Mouse (Mus musculus): Measurements from ENCODE around the gene Ppp1r8. TPM values are rescaled to one million over a fixed set of nuclear protein-coding genes. Genes with fewer than 3 reads are reported as not detected.
"Not testable (repeated sequence)": the region's sequence is repeated elsewhere in the genome, so short reads cannot be mapped to it uniquely, and the experiment has no call there.

The Ppp1r8 gene
- polyA plus RNA-seq, 1 experiment from 2014 or later, result 52.0 TPM

- Histone ChIP-seq H3K4me2 (ENCODE audit: low read depth, low read length) (no peak overlapping the region), H3K4me1 (ENCODE audit: control insufficient read depth, insufficient read depth, low read length) (no peaks in the 10 kb centered on the region), H3K4me3 (replicated peaks; ENCODE audit: low read length) (no peak overlapping the region), H3K27me3 (ENCODE audit: control insufficient read depth, insufficient read depth, low read length) (no peaks in the 10 kb centered on the region), H3K36me3 (ENCODE audit: control insufficient read depth, insufficient read depth, low read length) (no peaks in the 10 kb centered on the region), H3K27ac (ENCODE audit: low read length) (0 out of 2 replicates have a peak overlapping the region, but pooled peaks have one; percentile 14), H3K9ac (ENCODE audit: low read length) (no peak overlapping the region), H3K9me3 (replicated peaks; ENCODE audit: control insufficient read depth, low read length) (no peaks in the 10 kb centered on the region)
- WGBS, result 80% methylated on average over 18 of the region's 18 CpGs
- no peak for ATAC-seq (ENCODE audit: insufficient read depth, low FRiP score)
Observed at GRCm38 (mm10) chr4:132801176-132802077, 41.5 kb downstream of the Ppp1r8 start.

GRCm38 (mm10) chr4:132799845-132800244 lies 43.1 kb downstream of the Ppp1r8 start:
- no peak overlapping the region for H3K9ac ChIP-seq (ENCODE audit: low read length)
- no peak overlapping the region for H3K4me2 ChIP-seq (ENCODE audit: low read depth, low read length)
- H3K4me3 ChIP-seq (replicated peaks; ENCODE audit: low read length), result no peak overlapping the region
- no peak overlapping the region for H3K27ac ChIP-seq (ENCODE audit: low read length)
- ATAC-seq (ENCODE audit: insufficient read depth, low FRiP score), result no peak
- H3K27me3 ChIP-seq (ENCODE audit: control insufficient read depth, insufficient read depth, low read length), result peaks cover 4% of the 10 kb centered on the region; the same call in 1 of the 2 replicates
- 80% methylated on average over 4 of the region's 4 CpGs for WGBS
- H3K9me3 ChIP-seq (replicated peaks; ENCODE audit: control insufficient read depth, low read length), result no peaks in the 10 kb centered on the region
- H3K36me3 ChIP-seq (ENCODE audit: control insufficient read depth, insufficient read depth, low read length), result no peaks in the 10 kb centered on the region
- no peaks in the 10 kb centered on the region for H3K4me1 ChIP-seq (ENCODE audit: control insufficient read depth, insufficient read depth, low read length)

GRCm38 (mm10) chr4:132798666-132799065 lies 44.3 kb downstream of the Ppp1r8 start:
- H3K9ac ChIP-seq (ENCODE audit: low read length); ATAC-seq (ENCODE audit: insufficient read depth, low FRiP score); H3K27me3 ChIP-seq (ENCODE audit: control insufficient read depth, insufficient read depth, low read length); H3K4me3 ChIP-seq (replicated peaks; ENCODE audit: low read length); H3K4me1 ChIP-seq (ENCODE audit: control insufficient read depth, insufficient read depth, low read length); H3K9me3 ChIP-seq (replicated peaks; ENCODE audit: control insufficient read depth, low read length); H3K4me2 ChIP-seq (ENCODE audit: low read depth, low read length); H3K36me3 ChIP-seq (ENCODE audit: control insufficient read depth, insufficient read depth, low read length); H3K27ac ChIP-seq (ENCODE audit: low read length): not testable (repeated sequence)
- WGBS, result 85% methylated on average over 3 of the region's 3 CpGs

- no peak for ATAC-seq (ENCODE audit: insufficient read depth, low FRiP score)
- no peak overlapping the region for H3K9ac ChIP-seq (ENCODE audit: low read length)
- H3K4me1 ChIP-seq (ENCODE audit: control insufficient read depth, insufficient read depth, low read length), result no peaks in the 10 kb centered on the region
- H3K4me2 ChIP-seq (ENCODE audit: low read depth, low read length), result no peak overlapping the region
- no peak overlapping the region for H3K27ac ChIP-seq (ENCODE audit: low read length)
- no peak overlapping the region for H3K4me3 ChIP-seq (replicated peaks; ENCODE audit: low read length)
- no peaks in the 10 kb centered on the region for H3K9me3 ChIP-seq (replicated peaks; ENCODE audit: control insufficient read depth, low read length)
- 67% methylated on average over 4 of the region's 4 CpGs for WGBS
- H3K36me3 ChIP-seq (ENCODE audit: control insufficient read depth, insufficient read depth, low read length), result no peaks in the 10 kb centered on the region
- H3K27me3 ChIP-seq (ENCODE audit: control insufficient read depth, insufficient read depth, low read length), result peaks cover 4% of the 10 kb centered on the region; the same call in 1 of the 2 replicates
Observed at GRCm38 (mm10) chr4:132798028-132798427, 44.9 kb downstream of the Ppp1r8 start.

- Histone ChIP-seq H3K4me2 (ENCODE audit: low read depth, low read length) (no peak overlapping the region), H3K27ac (ENCODE audit: low read length) (no peak overlapping the region), H3K9me3 (replicated peaks; ENCODE audit: control insufficient read depth, low read length) (no peaks in the 10 kb centered on the region), H3K4me3 (replicated peaks; ENCODE audit: low read length) (no peak overlapping the region), H3K4me1 (ENCODE audit: control insufficient read depth, insufficient read depth, low read length) (no peaks in the 10 kb centered on the region), H3K36me3 (ENCODE audit: control insufficient read depth, insufficient read depth, low read length) (no peaks in the 10 kb centered on the region), H3K27me3 (ENCODE audit: control insufficient read depth, insufficient read depth, low read length) (peaks cover 4% of the 10 kb centered on the region; the same call in 1 of the 2 replicates), H3K9ac (ENCODE audit: low read length) (no peak overlapping the region)
- ATAC-seq (ENCODE audit: insufficient read depth, low FRiP score), result no peak
- 67% methylated on average over 1 of the region's 1 CpGs for WGBS
Observed at GRCm38 (mm10) chr4:132797461-132797860, 45.5 kb downstream of the Ppp1r8 start.

GRCm38 (mm10) chr4:132796196-132796886 lies 46.6 kb downstream of the Ppp1r8 start, which contains the start of gene Themis2:
Gene Themis2 (minus strand): TSS chr4:132796387.
- peak; percentile 74; the same call in 1 of the 2 replicates for ATAC-seq (ENCODE audit: insufficient read depth, low FRiP score)
- Histone ChIP-seq H3K4me1 (ENCODE audit: control insufficient read depth, insufficient read depth, low read length) (no peaks in the 10 kb centered on the region), H3K4me3 (replicated peaks; ENCODE audit: low read length) (peak within 1 kb of the TSS; percentile 48), H3K4me2 (ENCODE audit: low read depth, low read length) (peak within 1 kb of the TSS; percentile 61), H3K27me3 (ENCODE audit: control insufficient read depth, insufficient read depth, low read length) (peaks cover 4% of the 10 kb centered on the region; the same call in 1 of the 2 replicates), H3K27ac (ENCODE audit: low read length) (no peak within 1 kb of the TSS), H3K36me3 (ENCODE audit: control insufficient read depth, insufficient read depth, low read length) (no peaks in the 10 kb centered on the region), H3K9me3 (replicated peaks; ENCODE audit: control insufficient read depth, low read length) (no peaks in the 10 kb centered on the region), H3K9ac (ENCODE audit: low read length) (peak within 1 kb of the TSS; percentile 69)
- 3% methylated on average over 21 of the region's 21 CpGs for WGBS

- H3K9ac ChIP-seq (ENCODE audit: low read length), result no peak overlapping the region
- no peak overlapping the region for H3K27ac ChIP-seq (ENCODE audit: low read length)
- peaks cover 4% of the 10 kb centered on the region; the same call in 1 of the 2 replicates for H3K27me3 ChIP-seq (ENCODE audit: control insufficient read depth, insufficient read depth, low read length)
- ATAC-seq (ENCODE audit: insufficient read depth, low FRiP score), result no peak
- H3K4me1 ChIP-seq (ENCODE audit: control insufficient read depth, insufficient read depth, low read length), result no peaks in the 10 kb centered on the region
- WGBS, result 59% methylated on average over 7 of the region's 7 CpGs
- H3K4me2 ChIP-seq (ENCODE audit: low read depth, low read length), result no peak overlapping the region
- H3K36me3 ChIP-seq (ENCODE audit: control insufficient read depth, insufficient read depth, low read length), result no peaks in the 10 kb centered on the region
- H3K9me3 ChIP-seq (replicated peaks; ENCODE audit: control insufficient read depth, low read length), result no peaks in the 10 kb centered on the region
- H3K4me3 ChIP-seq (replicated peaks; ENCODE audit: low read length), result no peak overlapping the region
Observed at GRCm38 (mm10) chr4:132795171-132795570, 47.8 kb downstream of the Ppp1r8 start.

- no peaks in the 10 kb centered on the region for H3K9me3 ChIP-seq (replicated peaks; ENCODE audit: control insufficient read depth, low read length)
- no peak overlapping the region for H3K27ac ChIP-seq (ENCODE audit: low read length)
- H3K4me2 ChIP-seq (ENCODE audit: low read depth, low read length), result no peak overlapping the region
- H3K4me3 ChIP-seq (replicated peaks; ENCODE audit: low read length), result no peak overlapping the region
- H3K9ac ChIP-seq (ENCODE audit: low read length), result no peak overlapping the region
- no peak for ATAC-seq (ENCODE audit: insufficient read depth, low FRiP score)
- H3K4me1 ChIP-seq (ENCODE audit: control insufficient read depth, insufficient read depth, low read length), result no peaks in the 10 kb centered on the region
- H3K36me3 ChIP-seq (ENCODE audit: control insufficient read depth, insufficient read depth, low read length), result no peaks in the 10 kb centered on the region
- H3K27me3 ChIP-seq (ENCODE audit: control insufficient read depth, insufficient read depth, low read length), result peaks cover 4% of the 10 kb centered on the region; the same call in 1 of the 2 replicates
- 66% methylated on average over 8 of the region's 8 CpGs for WGBS
Observed at GRCm38 (mm10) chr4:132794760-132795159, 48.2 kb downstream of the Ppp1r8 start.

GRCm38 (mm10) chr4:132794028-132794427 lies 48.9 kb downstream of the Ppp1r8 start:
- Histone ChIP-seq H3K27ac (ENCODE audit: low read length) (no peak overlapping the region), H3K4me3 (replicated peaks; ENCODE audit: low read length) (no peak overlapping the region), H3K27me3 (ENCODE audit: control insufficient read depth, insufficient read depth, low read length) (peaks cover 4% of the 10 kb centered on the region; the same call in 1 of the 2 replicates), H3K4me2 (ENCODE audit: low read depth, low read length) (no peak overlapping the region), H3K9me3 (replicated peaks; ENCODE audit: control insufficient read depth, low read length) (no peaks in the 10 kb centered on the region), H3K36me3 (ENCODE audit: control insufficient read depth, insufficient read depth, low read length) (no peaks in the 10 kb centered on the region), H3K9ac (ENCODE audit: low read length) (no peak overlapping the region), H3K4me1 (ENCODE audit: control insufficient read depth, insufficient read depth, low read length) (no peaks in the 10 kb centered on the region)
- 55% methylated on average over 9 of the region's 9 CpGs for WGBS
- no peak for ATAC-seq (ENCODE audit: insufficient read depth, low FRiP score)
